Mouse (Mus musculus): ENCODE measurements around the gene Phf12.

- TF ChIP-seq MYOD1 (IDR thresholded peaks at IDR 0.05; ENCODE audit: control insufficient read depth, insufficient read length, low read depth): no peak
- TF ChIP-seq CTCF (IDR thresholded peaks at IDR 0.05; ENCODE audit: control insufficient read depth, insufficient read depth, insufficient read length): no peak
- TF ChIP-seq MYOG (IDR thresholded peaks at IDR 0.05; ENCODE audit: control insufficient read depth, extremely low read depth, insufficient read length): no peak
- TF ChIP-seq USF1 (IDR thresholded peaks at IDR 0.05; ENCODE audit: low read depth): no peak
Measured at GRCm38 (mm10) chr11:77934111-77934521, 48.4 kb upstream of the Phf12 start.
